Mouse (Mus musculus): ENCODE measurements around the gene Tenm3.

Gene Tenm3

DNA sequence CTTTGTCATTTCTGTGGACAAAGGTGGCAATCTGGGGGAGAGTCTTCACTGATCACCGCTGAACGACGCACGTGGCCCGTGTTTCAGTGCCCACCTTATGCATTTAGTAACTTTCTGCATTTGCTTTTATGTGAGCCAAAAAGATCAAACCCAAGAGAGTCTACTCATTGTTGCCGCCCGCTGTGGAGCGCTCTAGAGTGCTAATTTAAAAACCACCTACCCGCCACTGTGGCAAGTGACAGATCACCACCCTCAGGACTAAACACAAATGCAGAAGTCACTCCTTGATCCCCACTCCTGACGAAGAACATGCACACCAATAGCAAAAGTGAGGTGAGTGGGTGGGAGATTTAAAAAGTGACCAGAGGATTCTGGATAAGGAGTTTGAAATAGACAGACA, 583.5 kb downstream of the Tenm3 start:
- DNase-seq (ENCODE audit: low spot score) = no peak

DNA sequence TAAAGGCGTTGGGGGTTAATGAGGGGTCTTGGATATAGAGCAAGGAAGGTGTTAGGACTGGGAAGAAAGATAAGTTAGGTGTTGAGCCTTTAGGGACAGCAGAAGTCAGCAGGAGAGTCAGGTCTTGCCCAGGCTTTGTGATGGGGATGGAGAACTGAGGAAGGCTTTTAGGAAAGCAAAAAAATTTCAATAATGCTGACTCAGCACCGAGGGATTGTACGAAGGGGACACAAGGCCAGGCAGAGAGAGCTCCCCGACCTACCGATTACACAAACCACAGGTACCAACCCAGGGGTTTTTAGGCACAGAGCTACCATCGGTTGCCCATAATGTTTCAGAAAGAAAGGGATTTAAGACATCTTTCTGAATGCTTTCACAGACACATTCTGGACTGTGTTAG, 583.9 kb downstream of the Tenm3 start:
- no peak for DNase-seq (ENCODE audit: low spot score)

DNA sequence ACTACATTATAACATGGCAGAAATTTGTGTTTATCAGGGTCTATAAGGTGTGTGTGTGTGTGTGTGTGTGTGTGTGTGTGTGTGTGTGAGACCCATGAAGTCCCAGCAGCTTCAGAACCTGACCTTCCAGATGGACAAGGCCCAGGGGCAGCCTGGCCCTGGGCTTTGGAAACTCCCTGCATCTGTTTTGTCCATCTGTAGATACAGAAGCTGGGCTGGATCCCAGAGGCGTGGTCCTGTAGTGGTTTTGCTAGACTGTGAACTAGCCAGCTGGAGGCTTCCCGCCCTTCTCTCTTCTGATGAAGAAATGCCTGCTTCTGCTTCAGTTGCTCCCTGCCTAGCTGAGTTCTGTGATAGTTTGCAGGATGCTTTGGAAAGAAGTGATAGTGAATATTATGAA, 599.9 kb downstream of the Tenm3 start:
- DNase-seq (ENCODE audit: low spot score) = peak; percentile 22

DNA sequence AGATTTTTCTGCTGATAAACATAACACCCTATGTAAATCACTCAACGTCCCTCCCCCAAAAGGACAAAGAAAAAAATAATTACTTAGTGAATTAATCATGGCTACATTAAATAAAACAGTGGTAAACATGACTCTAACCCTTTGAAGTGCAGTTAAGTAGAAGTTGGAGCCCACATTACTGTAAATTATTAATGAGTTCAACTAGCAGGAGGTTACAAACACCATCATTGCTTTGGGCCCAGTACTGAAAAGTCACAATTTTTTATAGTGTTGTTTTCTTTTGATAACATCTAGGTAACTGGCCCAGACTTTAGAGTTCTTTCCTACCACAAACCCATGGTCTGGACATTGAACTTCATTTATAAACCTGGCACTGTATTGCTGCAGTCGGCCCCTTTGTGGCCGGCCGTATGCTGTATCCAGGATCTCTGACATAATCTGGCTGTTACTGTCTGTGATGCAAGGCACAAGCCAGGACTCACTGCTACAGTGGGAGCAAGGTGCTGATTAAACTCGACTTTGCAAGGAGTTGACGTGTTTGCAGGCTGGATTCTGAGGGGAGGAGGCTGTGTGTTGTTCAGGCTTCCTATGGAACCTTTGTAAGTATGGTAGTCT, 602.7 kb downstream of the Tenm3 start:
- no peak for DNase-seq (ENCODE audit: low spot score)

DNA sequence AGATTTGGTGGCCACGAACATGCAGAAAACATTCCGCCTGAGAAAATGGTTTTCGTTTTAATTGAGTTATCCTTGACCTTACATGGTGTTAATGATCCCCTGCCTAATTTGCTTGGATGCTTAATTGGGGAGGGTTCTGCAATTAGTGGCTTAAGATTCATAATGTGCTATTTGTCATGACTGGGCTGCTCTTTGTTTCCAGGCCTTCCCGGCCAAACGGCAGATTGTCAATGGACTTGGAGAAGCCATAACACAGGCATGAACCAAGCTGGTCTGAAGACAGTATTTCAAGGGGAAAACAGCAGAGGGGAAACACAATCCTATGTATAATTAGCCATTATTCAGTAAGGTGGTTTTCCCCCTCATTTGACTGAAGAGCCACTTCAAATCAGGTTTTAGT, 606.8 kb downstream of the Tenm3 start:
- no peak for DNase-seq (ENCODE audit: low spot score)

DNA sequence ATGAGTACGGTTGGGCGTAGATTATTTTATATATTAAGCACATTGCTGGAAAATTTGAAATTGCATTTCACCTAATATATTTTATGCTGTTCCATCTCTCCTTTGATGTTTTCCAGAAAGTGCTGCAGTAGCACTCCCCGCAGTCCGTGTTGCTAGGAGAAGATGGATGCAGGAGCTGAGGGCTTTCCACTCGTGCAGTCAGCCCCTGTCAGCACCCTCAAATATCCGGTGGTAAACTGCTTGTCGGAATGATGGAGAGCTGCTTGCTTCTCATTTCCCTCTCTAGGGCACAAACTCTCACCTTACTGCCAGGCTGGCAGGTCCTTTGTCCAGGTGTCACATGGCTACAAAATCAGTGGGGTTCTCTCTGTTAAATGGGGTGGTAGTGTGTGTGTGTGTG, 610.8 kb downstream of the Tenm3 start:
- DNase-seq (ENCODE audit: low spot score) = no peak

DNA sequence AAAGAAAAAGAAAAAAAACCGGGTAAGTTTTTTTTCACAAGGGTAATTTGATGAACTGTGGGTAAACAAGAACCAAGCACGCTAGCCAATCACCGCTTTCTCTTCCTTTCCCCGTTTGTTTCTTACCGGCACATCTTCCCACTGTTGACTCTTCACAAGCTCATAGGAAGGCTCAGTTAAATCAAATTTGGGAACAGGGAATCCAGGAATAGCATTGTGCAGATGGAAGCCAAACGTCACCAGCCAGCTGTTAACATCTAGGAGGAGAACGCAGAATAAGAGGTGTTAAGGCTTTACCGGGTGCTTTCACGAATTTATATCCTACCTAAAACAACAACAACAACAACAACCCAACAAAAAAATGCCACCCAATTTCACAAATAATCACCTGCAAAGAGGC, 611.9 kb downstream of the Tenm3 start:
- no peak for DNase-seq (ENCODE audit: low spot score)

DNA sequence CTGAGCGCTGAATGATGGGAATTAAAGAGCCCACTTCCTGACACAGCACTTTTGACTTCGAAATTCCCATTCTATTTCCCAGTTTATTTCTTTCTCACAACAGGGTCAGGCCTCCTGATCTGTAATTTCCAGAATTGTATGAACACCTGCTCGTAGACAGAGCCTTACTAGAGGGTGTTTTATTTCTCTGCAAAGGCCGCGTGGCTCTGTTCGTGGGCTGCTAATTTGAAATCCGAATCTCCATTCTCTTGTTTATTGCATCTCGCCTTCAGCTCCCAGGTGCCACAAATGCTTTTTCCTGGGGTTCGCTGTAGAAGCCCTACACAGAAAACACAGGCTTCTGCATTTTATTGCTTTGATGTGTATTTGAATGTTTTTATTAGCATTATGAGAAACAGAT, 612.4 kb downstream of the Tenm3 start:
- DNase-seq (ENCODE audit: low spot score) = no peak

DNA sequence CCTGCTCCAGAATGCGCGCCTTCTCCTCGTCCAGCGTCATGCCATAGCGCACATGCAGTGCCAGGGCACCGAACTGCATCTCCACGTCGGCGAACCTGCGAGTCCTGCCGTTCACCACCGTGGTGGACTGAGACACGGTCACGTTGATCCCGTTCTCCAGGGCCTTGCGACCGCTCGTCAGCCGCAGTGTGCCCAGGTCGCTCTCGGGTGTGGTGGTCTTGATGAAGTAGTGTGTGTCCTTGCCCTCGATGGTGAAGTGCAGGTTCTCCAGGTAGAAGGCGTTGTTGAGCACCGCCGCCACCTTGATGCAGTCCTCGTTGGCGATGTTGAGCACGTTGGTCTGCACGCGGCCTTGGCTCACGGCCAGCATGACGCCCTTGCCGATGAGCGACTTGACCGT, 615.1 kb downstream of the Tenm3 start:
- DNase-seq (ENCODE audit: low spot score) = no peak

DNA sequence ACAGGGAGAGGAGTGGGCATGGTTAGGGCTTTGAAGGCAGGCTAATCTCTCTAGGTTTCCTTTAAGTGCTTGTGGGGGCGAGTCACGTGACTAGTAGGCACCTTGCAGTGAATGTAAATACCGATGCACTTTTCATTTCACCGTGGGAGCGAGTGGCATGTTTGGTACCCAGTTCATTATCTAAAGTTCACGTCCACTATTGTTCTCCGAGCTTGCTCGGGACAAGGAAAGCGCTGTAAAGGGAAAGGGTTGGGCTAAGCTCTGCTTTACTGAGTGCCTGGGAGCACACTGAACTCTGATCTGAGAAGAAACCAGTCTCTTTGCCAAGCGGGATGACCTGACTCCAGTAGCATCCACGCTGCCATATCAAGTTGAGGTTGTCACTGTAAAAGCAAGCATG, 619.0 kb downstream of the Tenm3 start:
- no peak for DNase-seq (ENCODE audit: low spot score)

DNA sequence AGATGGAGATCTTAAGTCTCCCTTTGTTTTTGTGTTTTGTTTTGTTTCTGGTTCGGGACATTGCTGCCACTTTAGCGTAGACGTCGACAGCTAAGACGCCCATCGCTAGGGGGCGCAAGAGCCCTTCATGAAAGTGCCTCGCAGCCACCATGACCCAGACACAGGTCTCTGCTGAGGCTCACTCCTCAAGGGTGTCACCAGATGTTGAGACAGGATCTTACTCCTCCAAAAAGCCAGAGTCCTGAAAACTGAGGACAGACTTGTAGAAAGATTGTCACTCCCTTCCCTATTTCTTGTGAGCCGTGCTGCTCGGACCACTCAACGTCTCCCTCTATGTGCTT, 621.4 kb downstream of the Tenm3 start:
- DNase-seq (ENCODE audit: low spot score) = peak; percentile 87

DNA sequence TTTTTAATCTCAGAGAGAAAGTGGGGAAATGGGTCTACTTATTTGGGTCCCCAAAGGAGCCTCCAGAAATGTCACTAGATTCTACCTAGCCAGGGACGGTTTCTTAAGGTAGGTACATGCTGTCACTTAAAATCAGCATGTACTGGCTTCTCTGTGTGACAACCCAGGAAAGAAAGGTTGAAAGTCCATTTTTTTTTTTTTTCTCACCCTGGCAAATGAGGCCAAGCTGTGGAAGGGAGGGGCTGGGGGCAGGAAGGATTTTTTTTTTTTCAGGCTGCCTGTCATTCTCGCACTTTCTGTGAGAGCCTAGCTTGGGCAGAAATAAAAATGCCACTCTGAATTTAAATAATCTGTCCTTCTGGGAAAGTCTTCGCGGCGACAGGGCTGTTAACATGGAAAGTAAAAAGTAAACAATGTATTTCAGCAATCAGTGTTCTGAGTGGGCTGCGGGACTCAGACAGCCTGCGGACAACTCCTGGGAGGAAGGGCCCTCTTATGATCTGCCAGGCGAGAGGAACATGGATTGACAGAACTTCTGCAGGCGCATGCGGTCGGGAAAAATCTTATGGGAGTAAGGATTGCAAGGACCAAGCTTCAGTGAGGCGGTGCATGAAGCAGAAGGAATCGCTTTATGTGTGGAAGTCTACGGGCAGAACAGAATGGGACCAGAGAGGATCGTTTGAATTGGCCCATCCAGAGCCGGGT, 621.9 kb downstream of the Tenm3 start:
- DNase-seq (ENCODE audit: low spot score) = peak; percentile 12

DNA sequence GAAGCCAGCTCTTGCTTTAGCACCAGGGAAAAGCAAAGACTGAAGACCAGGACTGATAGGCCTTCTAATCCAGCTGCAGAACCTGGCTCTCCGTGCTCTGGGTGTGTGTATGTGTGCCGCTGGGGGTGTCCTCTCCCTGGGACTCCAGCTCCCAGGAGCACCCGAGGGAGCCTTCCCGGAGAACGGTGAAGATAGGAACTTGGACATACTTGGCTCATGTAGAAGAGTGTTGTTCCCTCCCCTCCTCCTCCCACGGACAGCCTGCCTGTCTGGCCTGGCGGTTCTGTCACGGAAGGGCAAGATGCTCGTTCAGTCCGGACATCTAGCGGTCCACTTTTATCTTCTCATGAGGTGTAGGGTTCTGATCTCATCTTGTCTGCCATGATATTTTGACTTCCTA, 622.4 kb downstream of the Tenm3 start:
- no peak for DNase-seq (ENCODE audit: low spot score)

DNA sequence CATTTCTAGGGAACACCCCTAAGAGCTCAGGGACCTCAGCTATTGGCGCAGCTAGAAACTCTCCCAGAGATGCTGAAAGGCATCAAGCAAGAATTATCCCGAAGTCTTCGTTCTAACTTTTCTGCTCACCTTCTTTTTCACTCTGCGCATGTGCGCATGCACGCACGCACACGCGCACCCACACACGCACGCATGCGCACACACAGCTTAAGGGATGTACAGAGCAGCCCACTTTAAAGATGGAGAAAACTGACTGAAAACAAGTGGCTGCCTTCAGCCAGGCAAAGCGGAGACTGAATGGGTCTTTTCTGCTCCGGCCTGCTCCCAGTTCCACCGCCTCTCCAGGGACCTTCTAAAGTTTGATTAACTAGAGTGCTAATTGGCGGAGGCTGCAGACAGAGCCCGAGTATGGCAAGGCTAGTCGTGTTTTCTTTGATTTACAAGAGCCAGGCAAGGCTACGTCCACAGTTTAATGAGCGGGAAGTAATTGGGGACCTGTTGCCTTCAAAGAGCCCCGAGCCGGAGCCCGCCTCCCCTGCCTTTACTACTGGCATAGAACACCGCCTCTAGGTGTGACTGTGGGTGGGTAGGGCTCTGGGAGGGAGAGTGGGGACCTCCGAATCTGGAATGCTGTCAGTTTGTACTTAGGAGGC, 623.1 kb downstream of the Tenm3 start:
- DNase-seq (ENCODE audit: low spot score) = no peak

DNA sequence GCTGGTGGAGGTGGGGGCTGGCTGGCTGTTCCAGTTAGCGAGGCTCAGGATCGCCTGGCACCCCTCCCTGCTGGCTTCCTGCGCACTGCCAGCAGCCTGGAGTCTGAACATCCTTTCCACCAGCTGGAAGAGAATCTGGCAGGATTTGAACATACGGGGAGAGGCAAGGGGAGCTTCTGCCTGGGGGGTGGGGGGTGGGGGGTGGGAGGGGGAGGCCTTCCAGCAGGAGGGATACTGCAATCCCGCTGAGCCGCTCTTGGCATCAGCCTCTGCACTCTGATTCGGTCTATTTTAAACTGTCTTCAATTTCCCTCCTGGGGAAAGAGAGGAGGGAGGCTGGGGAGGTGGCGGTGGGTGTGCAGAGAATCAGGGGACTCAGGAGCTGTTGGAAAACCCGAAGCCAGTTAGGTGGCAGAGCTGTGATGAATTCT, 628.7 kb downstream of the Tenm3 start:
- DNase-seq (ENCODE audit: low spot score) = no peak

DNA sequence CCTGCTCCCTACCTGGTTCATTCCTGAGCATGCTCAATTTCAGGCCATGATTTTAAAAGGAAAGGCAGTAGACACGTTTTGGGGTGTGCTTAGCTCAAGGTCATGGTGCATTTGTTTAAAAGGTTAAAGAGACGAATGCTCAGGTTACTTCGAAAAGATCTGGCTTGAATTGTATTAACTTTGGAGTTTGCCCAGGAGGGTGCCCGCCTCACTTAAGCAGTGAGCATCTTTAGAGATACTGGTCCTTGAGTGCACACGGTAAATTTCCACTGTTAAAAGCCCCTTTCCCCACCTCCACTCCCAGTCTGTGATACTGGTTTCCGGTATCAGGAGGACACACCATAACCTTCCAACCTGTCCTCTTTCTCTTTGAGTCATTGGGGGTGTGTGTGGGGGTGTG, 629.4 kb downstream of the Tenm3 start:
- no peak for DNase-seq (ENCODE audit: low spot score)

DNA sequence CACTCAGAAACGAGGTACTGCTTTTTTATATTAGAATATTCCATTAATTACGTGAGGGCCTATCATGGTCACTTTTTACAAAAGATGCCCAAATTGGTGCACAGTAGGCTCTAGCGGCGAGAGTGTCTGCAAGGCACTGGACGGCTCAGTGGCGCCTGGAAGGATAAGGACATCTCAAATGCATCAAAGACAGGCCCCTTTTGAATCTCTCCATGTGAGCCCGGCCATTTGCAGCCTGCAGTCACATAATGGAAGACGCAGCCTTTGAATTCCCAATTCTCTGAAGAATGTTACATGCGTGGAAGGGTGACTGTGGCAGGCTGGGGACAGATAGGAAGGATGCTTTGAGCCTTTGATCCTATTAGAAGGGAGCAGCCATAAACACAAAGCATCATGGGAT, 631.8 kb downstream of the Tenm3 start:
- no peak for DNase-seq (ENCODE audit: low spot score)

DNA sequence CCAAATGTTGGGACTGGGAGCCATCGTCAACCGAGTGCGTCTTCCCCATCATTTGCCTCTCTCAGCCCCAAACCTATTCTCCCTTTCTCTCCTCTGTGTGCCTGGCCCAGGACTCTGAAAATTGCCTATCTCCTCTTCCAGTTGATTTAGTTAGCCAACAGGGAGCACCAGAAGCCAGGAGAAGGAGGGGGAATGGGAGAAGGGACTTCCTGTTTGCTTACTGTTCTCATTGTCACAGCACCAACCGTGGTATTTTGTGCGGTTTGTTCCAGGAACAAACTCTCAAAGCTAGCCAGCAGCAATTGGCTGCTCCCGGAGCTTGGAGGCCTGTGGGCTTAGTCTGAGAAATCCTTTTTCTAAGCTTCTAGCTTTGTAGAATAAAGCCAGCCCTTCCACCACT, 636.2 kb downstream of the Tenm3 start:
- DNase-seq (ENCODE audit: low spot score) = no peak

DNA sequence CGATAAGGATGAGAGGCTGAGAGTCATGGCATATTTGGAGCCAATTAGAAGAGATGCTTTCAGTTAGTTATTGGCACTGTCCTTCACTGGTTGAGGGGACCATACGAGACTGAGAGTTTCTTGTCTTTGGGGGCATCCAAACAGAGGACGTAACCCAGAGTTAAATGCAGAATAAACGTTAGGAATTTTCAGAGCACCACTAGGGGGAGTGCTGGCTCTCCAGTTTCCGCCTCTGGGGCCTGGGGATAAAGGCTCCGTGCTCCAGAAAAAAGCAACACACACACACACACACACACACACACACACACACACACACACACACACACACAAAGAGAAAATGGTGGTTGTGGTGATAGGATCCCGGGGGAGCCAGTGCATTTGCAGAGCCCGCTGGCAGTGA, 636.8 kb downstream of the Tenm3 start:
- DNase-seq (ENCODE audit: low spot score) = no peak

DNA sequence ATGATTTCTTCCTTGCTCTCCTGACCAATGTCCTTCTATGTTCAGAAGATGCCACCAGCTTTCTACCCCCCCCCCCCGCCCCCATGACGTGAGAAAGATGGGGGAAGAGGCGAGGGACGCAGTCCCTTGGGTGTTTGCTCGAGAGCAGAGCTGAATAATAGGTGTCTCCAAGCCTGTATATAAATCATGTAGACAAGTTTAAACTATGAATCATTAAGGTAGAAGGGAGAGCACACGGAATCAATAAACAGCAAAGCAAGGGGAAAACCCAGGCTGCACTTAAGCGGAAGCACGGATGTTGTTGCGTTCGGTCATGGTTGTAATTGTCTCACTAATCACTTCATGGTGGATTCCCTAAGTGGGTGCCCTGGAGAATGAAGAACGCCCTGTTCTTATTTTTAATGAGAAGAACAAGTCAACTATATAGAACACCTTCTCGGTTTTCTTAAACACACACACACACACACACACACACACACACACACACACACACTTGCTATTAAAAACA, 638.9 kb downstream of the Tenm3 start:
- no peak for DNase-seq (ENCODE audit: low spot score)

DNA sequence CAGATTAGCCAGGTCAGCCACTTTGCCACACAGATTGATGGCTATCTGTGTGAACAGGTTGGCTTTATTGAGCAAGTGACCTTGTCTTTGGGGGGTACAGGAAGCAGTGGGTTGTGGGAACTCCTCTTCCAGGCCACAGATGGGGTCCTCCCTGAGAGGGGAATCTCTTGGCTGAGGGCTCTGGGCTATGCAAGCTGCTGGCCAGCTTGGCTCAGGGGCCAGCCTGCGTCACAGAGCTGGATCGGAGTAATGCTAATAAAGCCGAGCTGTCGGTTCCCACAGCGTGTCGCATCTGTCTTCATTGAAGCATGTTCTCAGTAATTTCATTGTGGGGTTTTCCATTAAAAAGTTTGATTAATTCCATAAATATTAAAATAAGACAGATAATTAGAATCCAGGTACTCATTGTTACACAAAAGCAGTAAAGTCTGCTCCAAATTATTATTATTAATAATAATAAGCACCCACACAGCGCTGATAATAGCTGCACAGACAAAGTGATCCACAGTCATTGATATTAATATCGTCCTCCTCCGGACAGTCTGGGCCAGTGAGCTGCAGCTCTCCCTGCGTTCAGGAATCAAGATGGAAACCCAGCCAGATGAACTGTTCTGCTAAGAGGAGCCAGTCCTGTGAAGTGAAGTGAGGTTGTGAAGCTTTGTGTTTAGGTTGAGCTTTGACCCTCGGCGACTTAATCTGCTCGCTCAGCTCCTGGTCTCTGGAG, 639.5 kb downstream of the Tenm3 start:
- peak; percentile 25 for DNase-seq (ENCODE audit: low spot score)

DNA sequence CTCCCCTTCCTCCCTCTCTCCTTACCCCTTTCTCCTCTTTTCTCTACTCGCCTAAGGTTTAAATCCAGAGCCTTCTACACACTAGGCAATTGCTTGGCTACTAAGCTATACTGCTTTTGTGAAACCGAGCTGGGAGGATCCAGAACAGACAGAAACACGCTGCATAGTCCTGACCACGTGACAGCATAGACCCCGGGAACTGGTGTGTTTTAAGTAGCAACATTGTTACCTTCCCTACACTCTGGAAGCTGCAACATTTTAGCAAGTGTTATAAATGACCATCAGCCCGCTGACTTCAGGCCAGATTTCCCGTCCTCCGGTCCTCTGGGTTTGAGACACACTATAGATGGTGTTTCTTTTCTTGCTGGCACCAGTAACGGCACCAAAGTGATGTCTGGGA, 640.1 kb downstream of the Tenm3 start:
- DNase-seq (ENCODE audit: low spot score) = no peak

DNA sequence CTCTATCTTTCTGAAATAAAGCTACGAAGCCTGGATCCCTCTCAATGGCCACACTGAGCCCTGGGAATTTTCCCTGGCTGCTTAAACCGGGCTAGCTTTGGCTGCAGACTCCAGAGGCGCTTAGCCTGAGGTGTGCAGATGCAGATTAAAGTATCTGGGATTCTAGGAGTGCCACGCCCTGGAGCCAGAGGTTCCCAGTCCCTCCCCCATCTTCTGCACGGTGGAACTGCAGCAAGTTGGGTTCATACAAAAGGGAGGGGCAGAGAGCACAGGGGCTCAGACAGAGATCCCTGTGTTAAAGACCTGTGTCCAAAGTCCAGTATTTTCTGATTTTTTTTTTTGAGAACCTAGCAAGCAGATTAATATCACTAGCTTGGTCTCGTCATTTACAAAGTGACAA, 640.6 kb downstream of the Tenm3 start:
- DNase-seq (ENCODE audit: low spot score) = no peak

Measured in urinary bladder, postnatal 14 days (tissue).